Mouse (Mus musculus): ENCODE data around the gene Iqgap3. TPM values are rescaled to one million over a fixed set of nuclear protein-coding genes. Genes with fewer than 3 reads are reported as not detected.
A peak's percentile ranks its signal among the peaks of the same experiment; 100 is the strongest.

The Iqgap3 gene
- 10 to 100 TPM; 15.6 to 19.3 TPM for total RNA-seq (2021)

GRCm38 (mm10) chr3:88081345-88082223 is at the start of gene Iqgap3:
Iqgap3 (plus strand) TSS chr3:88081971.
- DNase-seq, result peak; percentile 91 to 95
- intact Hi-C loops (cut with DNase I), result no loop called here

GRCm38 (mm10) chr3:88033506-88033905 is 48.3 kb upstream of the Iqgap3 start:
- intact Hi-C loops (cut with DNase I), result no loop called here
- no peak for DNase-seq

GRCm38 (mm10) chr3:88035561-88036293 is 46.0 kb upstream of the Iqgap3 start:
- no peak for DNase-seq
- intact Hi-C loops (cut with DNase I), result no loop called here

- DNase-seq, result peak; percentile 93 to 95
- intact Hi-C loops (cut with DNase I), result no loop called here
Observed at GRCm38 (mm10) chr3:88042661-88043421, 38.9 kb upstream of the Iqgap3 start, which contains the start of gene Gpatch4. Gpatch4 (plus strand) TSS chr3:88043108.

- no peak for DNase-seq
- intact Hi-C loops (cut with DNase I), result no loop called here
Observed at GRCm38 (mm10) chr3:88049532-88049931, 32.2 kb upstream of the Iqgap3 start.

GRCm38 (mm10) chr3:88057030-88057429 is 24.7 kb upstream of the Iqgap3 start:
- DNase-seq, result no peak
- intact Hi-C loops (cut with DNase I), result no loop called here

- intact Hi-C loops (cut with DNase I), result no loop called here
- peak; percentile 88 for DNase-seq
Observed at GRCm38 (mm10) chr3:88057902-88058696, 23.7 kb upstream of the Iqgap3 start, which contains the start of gene Naxe. Naxe (minus strand) TSS chr3:88058495.

GRCm38 (mm10) chr3:88068386-88068785 is 13.4 kb upstream of the Iqgap3 start:
- DNase-seq, result peak in 1 of 2 experiments; percentile 24
- intact Hi-C loops (cut with DNase I), result loop anchor here (2.0 kb wide), 1 partner anchor 134 kb away; no protein-coding TSS in a partner anchor

- intact Hi-C loops (cut with DNase I), result loop anchor here (1.0 to 2.0 kb wide), 3 partner anchors 43 to 100 kb away; partner anchors contain the start of gene Nes
- peak; percentile 90 to 95 for DNase-seq
Observed at GRCm38 (mm10) chr3:88071783-88072182, 10.0 kb upstream of the Iqgap3 start.

- DNase-seq, result no peak
- intact Hi-C loops (cut with DNase I), result no loop called here
Observed at GRCm38 (mm10) chr3:88073631-88074030, 8.1 kb upstream of the Iqgap3 start.

GRCm38 (mm10) chr3:88074351-88074750 is 7.4 kb upstream of the Iqgap3 start:
- intact Hi-C loops (cut with DNase I), result no loop called here
- DNase-seq, result no peak

GRCm38 (mm10) chr3:88074766-88075165 is 7.0 kb upstream of the Iqgap3 start:
- intact Hi-C loops (cut with DNase I), result no loop called here
- no peak for DNase-seq

GRCm38 (mm10) chr3:88077441-88077840 is 4.3 kb upstream of the Iqgap3 start:
- DNase-seq, result no peak
- intact Hi-C loops (cut with DNase I), result no loop called here

GRCm38 (mm10) chr3:88078204-88078603 is 3.6 kb upstream of the Iqgap3 start, which contains the start of gene Ttc24:
Ttc24 (minus strand) TSS chr3:88078304.
- intact Hi-C loops (cut with DNase I), result no loop called here
- no peak for DNase-seq

GRCm38 (mm10) chr3:88082224-88082618 is 450 bp downstream of the Iqgap3 start:
- intact Hi-C loops (cut with DNase I), result no loop called here

GRCm38 (mm10) chr3:88082663-88083062 is 892 bp downstream of the Iqgap3 start:
- intact Hi-C loops (cut with DNase I), result no loop called here
- DNase-seq, result peak; percentile 32 to 37

More at GRCm38 (mm10) chr3:88082224-88082618, 450 bp downstream of the Iqgap3 start:
- DNase-seq, result no peak

- intact Hi-C loops (cut with DNase I), result no loop called here
- DNase-seq, result no peak
Observed at GRCm38 (mm10) chr3:88084001-88084400, 2.2 kb downstream of the Iqgap3 start.

- intact Hi-C loops (cut with DNase I), result loop anchor here (5.0 kb wide), 2 partner anchors 72 to 157 kb away; no protein-coding TSS in a partner anchor
Observed at GRCm38 (mm10) chr3:88085459-88085858, 3.7 kb downstream of the Iqgap3 start.

GRCm38 (mm10) chr3:88087688-88088087 is 5.9 kb downstream of the Iqgap3 start:
- intact Hi-C loops (cut with DNase I), result loop anchor here (2.0 to 5.0 kb wide), 3 partner anchors 70 to 155 kb away; no protein-coding TSS in a partner anchor
- peak; percentile 35 to 37 for DNase-seq

More at GRCm38 (mm10) chr3:88085459-88085858, 3.7 kb downstream of the Iqgap3 start:
- no peak for DNase-seq

Data from heart, postnatal 10 days (tissue).